Mouse (Mus musculus): ENCODE measurements around the gene Spata17. TPM values are rescaled to one million over a fixed set of nuclear protein-coding genes. Genes with fewer than 3 reads are reported as not detected.

Gene Spata17
- polyA plus RNA-seq, 1 experiment = not detected

GRCm38 (mm10) chr1:187209496-187209895 lies 5.8 kb downstream of the Spata17 start:
- TF ChIP-seq GATA1 (IDR thresholded peaks at IDR 0.05; ENCODE audit: low read length) = no peak
- TF ChIP-seq TAL1 (IDR thresholded peaks at IDR 0.05; ENCODE audit: low read length) = no peak
- Histone ChIP-seq H3K9me3 (ENCODE audit: control insufficient read depth, low read length) (no peaks in the 10 kb centered on the region), H3K4me1 (ENCODE audit: control insufficient read depth) (no peaks in the 10 kb centered on the region), H3K36me3 (ENCODE audit: control insufficient read depth) (no peaks in the 10 kb centered on the region), H3K27me3 (ENCODE audit: control insufficient read depth) (no peaks in the 10 kb centered on the region), H3K4me3 (replicated peaks) (no peak overlapping the region)

GRCm38 (mm10) chr1:187205506-187205905 lies 9.8 kb downstream of the Spata17 start:
- no peaks in the 10 kb centered on the region for H3K27me3 ChIP-seq (ENCODE audit: control insufficient read depth)
- no peaks in the 10 kb centered on the region for H3K9me3 ChIP-seq (ENCODE audit: control insufficient read depth, low read length)
- no peaks in the 10 kb centered on the region for H3K36me3 ChIP-seq (ENCODE audit: control insufficient read depth)
- no peaks in the 10 kb centered on the region for H3K4me1 ChIP-seq (ENCODE audit: control insufficient read depth)
- no peak overlapping the region for H3K4me3 ChIP-seq (replicated peaks)
- TF ChIP-seq TAL1 (IDR thresholded peaks at IDR 0.05; ENCODE audit: low read length) (no peak), GATA1 (IDR thresholded peaks at IDR 0.05; ENCODE audit: low read length) (no peak)

DNA sequence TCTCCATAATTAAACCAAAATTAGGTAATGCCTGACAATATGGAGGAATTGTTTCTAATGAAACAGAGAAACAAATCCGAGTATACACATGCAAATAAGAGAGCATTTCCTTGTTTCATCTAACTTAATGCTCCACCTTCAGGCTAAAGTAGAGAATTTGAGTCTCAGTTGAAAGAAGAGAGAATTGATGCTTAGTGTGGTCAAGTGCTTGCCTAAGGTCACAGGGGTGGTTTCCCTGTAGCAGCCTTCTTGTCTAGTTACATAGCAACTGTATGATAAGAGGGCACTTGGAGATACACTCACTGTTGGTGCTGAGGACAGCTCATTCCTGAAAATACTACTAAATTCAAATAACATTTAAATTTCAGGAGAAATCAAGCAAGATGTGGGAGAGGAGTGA lies 36.7 kb downstream of the Spata17 start:
- H3K4me3 ChIP-seq (replicated peaks) = no peak overlapping the region
- no peaks in the 10 kb centered on the region for H3K9me3 ChIP-seq (ENCODE audit: control insufficient read depth, low read length)
- no peaks in the 10 kb centered on the region for H3K4me1 ChIP-seq (ENCODE audit: control insufficient read depth)
- no peaks in the 10 kb centered on the region for H3K36me3 ChIP-seq (ENCODE audit: control insufficient read depth)
- TF ChIP-seq GATA1 (IDR thresholded peaks at IDR 0.05; ENCODE audit: low read length) (no peak), TAL1 (IDR thresholded peaks at IDR 0.05; ENCODE audit: low read length) (no peak)
- no peaks in the 10 kb centered on the region for H3K27me3 ChIP-seq (ENCODE audit: control insufficient read depth)

GRCm38 (mm10) chr1:187175991-187176390 lies 39.3 kb downstream of the Spata17 start:
- H3K36me3 ChIP-seq (ENCODE audit: control insufficient read depth) = no peaks in the 10 kb centered on the region
- H3K27me3 ChIP-seq (ENCODE audit: control insufficient read depth) = no peaks in the 10 kb centered on the region
- no peak overlapping the region for H3K4me3 ChIP-seq (replicated peaks)
- no peaks in the 10 kb centered on the region for H3K4me1 ChIP-seq (ENCODE audit: control insufficient read depth)
- no peaks in the 10 kb centered on the region for H3K9me3 ChIP-seq (ENCODE audit: control insufficient read depth, low read length)
- TF ChIP-seq GATA1 (IDR thresholded peaks at IDR 0.05; ENCODE audit: low read length) (no peak), TAL1 (IDR thresholded peaks at IDR 0.05; ENCODE audit: low read length) (no peak)

GRCm38 (mm10) chr1:187170361-187170760 lies 44.9 kb downstream of the Spata17 start:
- Histone ChIP-seq H3K27me3 (ENCODE audit: control insufficient read depth) (no peaks in the 10 kb centered on the region), H3K9me3 (ENCODE audit: control insufficient read depth, low read length) (no peaks in the 10 kb centered on the region), H3K36me3 (ENCODE audit: control insufficient read depth) (no peaks in the 10 kb centered on the region), H3K4me3 (replicated peaks) (no peak overlapping the region), H3K4me1 (ENCODE audit: control insufficient read depth) (no peaks in the 10 kb centered on the region)
- no peak for TF ChIP-seq TAL1 (IDR thresholded peaks at IDR 0.05; ENCODE audit: low read length)
- TF ChIP-seq GATA1 (IDR thresholded peaks at IDR 0.05; ENCODE audit: low read length) = no peak

DNA sequence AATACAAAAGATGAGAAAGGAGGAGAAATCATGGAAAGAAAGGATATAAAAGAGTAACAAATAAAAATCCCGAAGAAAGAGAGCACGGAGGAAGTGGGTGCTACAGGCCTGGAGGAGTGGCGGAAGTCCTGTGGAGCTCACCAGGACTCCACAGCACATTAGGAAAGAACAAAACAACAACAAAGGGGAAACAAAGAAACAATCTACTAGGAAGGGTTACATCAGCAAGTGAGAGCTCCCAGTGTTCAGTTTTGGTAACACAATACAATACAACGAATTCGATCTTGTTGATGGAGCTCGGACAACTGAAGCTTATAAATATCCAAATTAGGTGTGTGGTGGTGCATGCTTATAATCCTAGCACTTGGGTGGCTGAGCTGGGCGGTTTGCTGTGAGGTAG lies 45.6 kb downstream of the Spata17 start:
- Histone ChIP-seq H3K9me3 (ENCODE audit: control insufficient read depth, low read length) (no peaks in the 10 kb centered on the region), H3K36me3 (ENCODE audit: control insufficient read depth) (no peaks in the 10 kb centered on the region), H3K27me3 (ENCODE audit: control insufficient read depth) (no peaks in the 10 kb centered on the region), H3K4me1 (ENCODE audit: control insufficient read depth) (no peaks in the 10 kb centered on the region), H3K4me3 (replicated peaks) (no peak overlapping the region)
- no peak for TF ChIP-seq TAL1 (IDR thresholded peaks at IDR 0.05; ENCODE audit: low read length)

DNA sequence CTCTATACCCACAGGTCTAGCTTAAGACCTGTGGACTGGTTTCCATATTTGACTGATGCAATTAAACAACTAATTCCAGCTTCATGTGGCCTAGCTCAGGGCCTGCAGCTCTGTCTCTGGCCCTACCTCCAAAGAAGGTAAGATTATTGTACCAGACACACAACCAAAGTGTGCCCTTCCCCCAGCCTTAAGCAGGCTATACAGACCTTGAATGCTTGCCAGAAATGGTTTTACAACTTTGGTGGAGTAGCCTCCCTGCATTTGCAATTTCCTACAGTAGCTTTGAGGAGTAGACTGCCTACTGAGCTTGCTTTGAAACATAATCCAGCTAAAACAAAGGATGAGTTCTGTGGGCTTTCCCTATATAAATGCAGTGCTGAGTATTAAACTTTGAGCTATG lies 51.7 kb downstream of the Spata17 start:
- no peaks in the 10 kb centered on the region for H3K36me3 ChIP-seq (ENCODE audit: control insufficient read depth)
- no peaks in the 10 kb centered on the region for H3K27me3 ChIP-seq (ENCODE audit: control insufficient read depth)
- no peak for TF ChIP-seq GATA1 (IDR thresholded peaks at IDR 0.05; ENCODE audit: low read length)
- no peak for TF ChIP-seq TAL1 (IDR thresholded peaks at IDR 0.05; ENCODE audit: low read length)
- H3K4me3 ChIP-seq (replicated peaks) = no peak overlapping the region
- no peaks in the 10 kb centered on the region for H3K9me3 ChIP-seq (ENCODE audit: control insufficient read depth, low read length)
- H3K4me1 ChIP-seq (ENCODE audit: control insufficient read depth) = no peaks in the 10 kb centered on the region

DNA sequence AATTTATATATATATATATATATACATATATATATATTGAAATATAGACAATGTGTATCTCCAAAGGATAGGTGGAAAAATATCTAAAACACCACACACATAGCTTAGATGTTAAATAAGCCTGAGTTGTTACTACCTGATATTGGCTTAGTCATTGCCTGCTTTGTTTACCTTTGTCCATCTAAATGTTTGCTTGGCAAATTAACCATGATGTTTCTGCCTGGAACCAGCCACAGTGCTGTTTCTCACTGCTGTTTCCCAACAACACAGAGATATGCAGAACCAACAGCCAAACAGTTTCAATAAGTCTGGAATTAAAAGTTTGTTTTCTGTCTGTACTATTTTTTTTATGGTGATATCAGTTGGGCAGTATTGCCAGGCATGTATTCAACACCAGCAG lies 59.6 kb downstream of the Spata17 start:
- TF ChIP-seq GATA1 (IDR thresholded peaks at IDR 0.05; ENCODE audit: low read length) (no peak), TAL1 (IDR thresholded peaks at IDR 0.05; ENCODE audit: low read length) (no peak)
- H3K4me1 ChIP-seq (ENCODE audit: control insufficient read depth) = no peaks in the 10 kb centered on the region

GRCm38 (mm10) chr1:187153681-187154080 lies 61.6 kb downstream of the Spata17 start:
- Histone ChIP-seq H3K4me1 (ENCODE audit: control insufficient read depth) (no peaks in the 10 kb centered on the region), H3K4me3 (replicated peaks) (no peak overlapping the region), H3K36me3 (ENCODE audit: control insufficient read depth) (no peaks in the 10 kb centered on the region), H3K9me3 (ENCODE audit: control insufficient read depth, low read length) (no peaks in the 10 kb centered on the region), H3K27me3 (ENCODE audit: control insufficient read depth) (no peaks in the 10 kb centered on the region)
- TF ChIP-seq TAL1 (IDR thresholded peaks at IDR 0.05; ENCODE audit: low read length) (no peak), GATA1 (IDR thresholded peaks at IDR 0.05; ENCODE audit: low read length) (no peak)

More for the DNA sequence above, 59.6 kb downstream of the Spata17 start:
- Histone ChIP-seq H3K9me3 (ENCODE audit: control insufficient read depth, low read length) (no peaks in the 10 kb centered on the region), H3K4me3 (replicated peaks) (no peak overlapping the region), H3K36me3 (ENCODE audit: control insufficient read depth) (no peaks in the 10 kb centered on the region), H3K27me3 (ENCODE audit: control insufficient read depth) (no peaks in the 10 kb centered on the region)

- Histone ChIP-seq H3K9me3 (ENCODE audit: control insufficient read depth, low read length) (no peaks in the 10 kb centered on the region), H3K4me3 (replicated peaks) (no peak overlapping the region), H3K36me3 (ENCODE audit: control insufficient read depth) (no peaks in the 10 kb centered on the region), H3K27me3 (ENCODE audit: control insufficient read depth) (no peaks in the 10 kb centered on the region), H3K4me1 (ENCODE audit: control insufficient read depth) (no peaks in the 10 kb centered on the region)
- TF ChIP-seq GATA1 (IDR thresholded peaks at IDR 0.05; ENCODE audit: low read length) (no peak), TAL1 (IDR thresholded peaks at IDR 0.05; ENCODE audit: low read length) (no peak)
These were observed 62.7 kb downstream of the Spata17 start for GRCm38 (mm10) chr1:187152571-187152970.
